Mouse (Mus musculus) gastrocnemius, adult 2 months (tissue): ENCODE data around the gene Sf3b5. TPM values are rescaled to one million over a fixed set of nuclear protein-coding genes. Genes with fewer than 3 reads are reported as not detected.

Experiments
- DNase-seq: peaks from one replicate; pipeline ENCODE4 v3.0.0; 2022
- H3K27ac ChIP-seq: fragments of 200-600 bp; 2 replicates; pipeline ENCODE4 v1.8.1; 2022; ENCODE audit warnings: mild to moderate bottlenecking
- H3K4me3 ChIP-seq: fragments of 200-600 bp; 2 replicates; pipeline ENCODE4 v1.8.1; 2022; ENCODE audit warnings: mild to moderate bottlenecking, moderate library complexity
- CTCF ChIP-seq: fragments of 200-600 bp; IDR thresholded peaks from 2 replicates; pipeline ENCODE4 v1.8.1; 2022; ENCODE audit warnings: antibody characterized with exemption, mild to moderate bottlenecking, moderate library complexity
- intact Hi-C: fragments of 180-260 bp; cut with DNase I; formaldehyde crosslinking; loops from one replicate; pipeline ENCODE4 v1.15.1; 2025
- total RNA-seq, 2 experiments: library from RNA; stranded (reverse); gene quantifications; 2 replicates each; pipeline ENCODE4 v1.2.3; 2021

The Sf3b5 gene
- total RNA-seq, 2 experiments from 2014 or later = 5.0 to 5.3 TPM

GRCm38 (mm10) chr10:12981071-12981470 lies 24.1 kb upstream of the Sf3b5 start:
- DNase-seq = no peak
- Histone ChIP-seq H3K4me3 (no peak overlapping the region), H3K27ac (no peak overlapping the region)
- no peak for TF ChIP-seq CTCF
- intact Hi-C loops = no loop called here

GRCm38 (mm10) chr10:12983516-12983915 lies 21.6 kb upstream of the Sf3b5 start:
- intact Hi-C loops = no loop called here
- DNase-seq = no peak
- no peak overlapping the region for H3K27ac ChIP-seq
- TF ChIP-seq CTCF = no peak
- H3K4me3 ChIP-seq = no peak overlapping the region

GRCm38 (mm10) chr10:12985028-12985427 lies 20.1 kb upstream of the Sf3b5 start:
- intact Hi-C loops = no loop called here
- Histone ChIP-seq H3K27ac (no peak overlapping the region), H3K4me3 (no peak overlapping the region)
- no peak for DNase-seq
- TF ChIP-seq CTCF = no peak

DNA sequence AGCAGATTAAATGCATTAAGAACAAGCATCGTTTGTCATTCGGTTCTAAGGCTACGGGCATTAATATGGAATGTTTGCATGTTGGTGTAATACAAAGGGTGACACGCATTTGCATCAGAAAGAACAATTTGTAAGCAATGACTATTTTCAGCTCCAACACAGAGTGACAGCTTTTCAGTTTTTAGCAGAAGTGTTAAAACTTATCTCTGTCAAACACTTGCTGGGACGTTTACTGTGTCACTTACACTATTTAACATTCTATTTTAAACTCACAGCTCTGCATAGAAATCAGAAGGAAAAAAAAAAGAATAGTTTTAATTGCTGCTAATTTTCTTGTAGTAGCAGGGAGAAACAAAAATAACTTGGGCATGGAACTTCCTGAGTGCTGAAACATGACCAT lies 18.7 kb upstream of the Sf3b5 start:
- no peak for DNase-seq
- no peak overlapping the region for H3K4me3 ChIP-seq
- TF ChIP-seq CTCF = no peak
- no peak overlapping the region for H3K27ac ChIP-seq
- intact Hi-C loops = no loop called here

DNA sequence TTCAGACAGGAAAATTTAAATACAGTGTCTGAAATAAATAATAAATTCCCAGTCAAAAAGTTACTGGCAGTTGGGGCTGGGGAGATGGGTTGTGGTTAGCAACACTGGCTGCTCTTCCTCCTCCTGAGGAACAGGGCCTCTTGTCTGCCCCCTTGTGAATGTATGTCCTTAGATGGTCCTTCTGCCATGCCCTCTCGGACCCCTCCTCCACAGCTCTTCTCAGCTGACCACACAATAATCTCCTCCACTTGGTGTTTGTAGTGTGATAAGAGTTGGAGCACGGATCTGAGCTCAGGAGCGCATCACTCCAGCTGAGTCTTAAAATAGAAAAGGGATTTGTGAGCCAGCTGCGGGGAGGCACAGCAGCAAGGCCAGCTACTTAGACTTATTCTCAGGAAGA lies 18.2 kb upstream of the Sf3b5 start:
- intact Hi-C loops = no loop called here
- no peak for DNase-seq
- TF ChIP-seq CTCF = no peak
- Histone ChIP-seq H3K4me3 (no peak overlapping the region), H3K27ac (no peak overlapping the region)

- no peak for TF ChIP-seq CTCF
- DNase-seq = no peak
- Histone ChIP-seq H3K27ac (no peak overlapping the region), H3K4me3 (no peak overlapping the region)
- intact Hi-C loops = no loop called here
These were observed 13.2 kb upstream of the Sf3b5 start for GRCm38 (mm10) chr10:12991953-12992352.

- intact Hi-C loops = no loop called here
- no peak overlapping the region for H3K4me3 ChIP-seq
- no peak for DNase-seq
- H3K27ac ChIP-seq = no peak overlapping the region
- TF ChIP-seq CTCF = no peak
These were observed 11.6 kb upstream of the Sf3b5 start for GRCm38 (mm10) chr10:12993411-12994039.

DNA sequence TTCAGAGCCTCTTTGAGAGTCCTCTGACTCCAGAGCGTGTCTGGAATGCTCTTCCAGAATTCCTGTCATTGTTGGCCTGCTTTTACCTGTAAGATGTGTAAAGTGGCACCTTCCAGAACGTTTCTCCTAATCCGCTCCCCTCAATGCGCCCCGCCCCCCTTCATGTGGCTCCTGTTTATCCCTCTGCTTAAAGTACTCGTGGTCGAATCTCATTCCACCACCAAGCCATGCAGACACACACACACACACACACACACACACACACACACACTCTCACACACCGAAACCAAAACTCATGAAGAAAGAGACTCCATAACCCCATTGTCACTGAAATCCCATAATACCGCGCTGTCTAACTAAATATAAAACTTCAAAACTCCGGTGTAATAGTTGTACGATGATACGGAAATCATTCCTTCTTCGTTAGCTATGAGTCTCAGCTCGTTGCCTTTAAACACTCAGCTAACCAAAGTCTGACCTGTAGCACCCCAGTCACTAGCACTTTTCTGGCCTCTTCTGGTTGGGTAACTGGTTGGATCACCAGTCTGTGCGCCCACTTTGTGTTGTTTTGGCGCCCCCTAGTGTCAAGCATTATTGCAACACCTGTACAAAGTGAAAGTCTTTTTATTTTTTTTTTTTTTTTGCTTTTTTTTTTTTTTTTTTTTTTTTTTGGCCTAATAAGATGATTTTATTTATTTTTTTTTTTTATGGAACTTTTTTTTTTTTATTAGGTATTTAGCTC lies 8.2 kb upstream of the Sf3b5 start:
- intact Hi-C loops = loop anchor here (5.0 kb wide), 1 partner anchor 305 kb away; no protein-coding TSS in a partner anchor
- no peak overlapping the region for H3K4me3 ChIP-seq
- no peak overlapping the region for H3K27ac ChIP-seq
- DNase-seq = peak; percentile 86
- peak; percentile 73 for TF ChIP-seq CTCF

- intact Hi-C loops = no loop called here
- peak; percentile 96 for DNase-seq
- peak overlapping the region; percentile 88 for H3K4me3 ChIP-seq
- peak overlapping the region; percentile 91 for H3K27ac ChIP-seq
- TF ChIP-seq CTCF = no peak
These were observed 3.0 kb downstream of the Sf3b5 start for GRCm38 (mm10) chr10:13007876-13008736.

DNA sequence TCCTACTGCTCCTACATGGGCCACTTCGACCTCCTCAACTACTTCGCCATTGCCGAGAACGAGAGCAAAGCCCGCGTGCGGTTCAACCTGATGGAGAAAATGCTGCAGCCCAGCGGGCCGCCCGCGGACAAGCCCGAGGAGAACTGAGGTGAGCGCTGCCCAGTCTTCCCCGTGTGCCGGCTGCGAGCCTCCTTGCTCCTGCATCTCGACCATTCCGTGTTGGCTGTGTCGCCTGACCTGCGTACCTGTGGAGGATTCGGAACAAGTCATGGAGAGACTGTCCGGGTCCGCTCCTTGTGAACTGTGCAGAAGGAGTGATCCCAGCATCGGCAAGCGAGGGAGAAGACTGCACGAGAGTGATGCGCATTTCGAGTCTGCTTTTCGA lies 3.6 kb downstream of the Sf3b5 start:
- peak overlapping the region; percentile 91 for H3K27ac ChIP-seq
- H3K4me3 ChIP-seq = peak overlapping the region; percentile 88
- no peak for DNase-seq
- no peak for TF ChIP-seq CTCF
- intact Hi-C loops = no loop called here

GRCm38 (mm10) chr10:13014026-13014425 lies 8.9 kb downstream of the Sf3b5 start:
- no peak for TF ChIP-seq CTCF
- no peak overlapping the region for H3K4me3 ChIP-seq
- intact Hi-C loops = loop anchor here (10.0 kb wide), 2 partner anchors 301 to 1381 kb away; no protein-coding TSS in a partner anchor
- no peak for DNase-seq
- no peak overlapping the region for H3K27ac ChIP-seq

GRCm38 (mm10) chr10:13016573-13016972 lies 11.4 kb downstream of the Sf3b5 start:
- peak; percentile 84 for TF ChIP-seq CTCF
- DNase-seq = peak; percentile 28
- H3K4me3 ChIP-seq = no peak overlapping the region
- intact Hi-C loops = loop anchor here (1.0 to 10.0 kb wide), 6 partner anchors 71 to 1378 kb away; partner anchors contain the start of genes Adat2 and Pex3
- H3K27ac ChIP-seq = no peak overlapping the region

DNA sequence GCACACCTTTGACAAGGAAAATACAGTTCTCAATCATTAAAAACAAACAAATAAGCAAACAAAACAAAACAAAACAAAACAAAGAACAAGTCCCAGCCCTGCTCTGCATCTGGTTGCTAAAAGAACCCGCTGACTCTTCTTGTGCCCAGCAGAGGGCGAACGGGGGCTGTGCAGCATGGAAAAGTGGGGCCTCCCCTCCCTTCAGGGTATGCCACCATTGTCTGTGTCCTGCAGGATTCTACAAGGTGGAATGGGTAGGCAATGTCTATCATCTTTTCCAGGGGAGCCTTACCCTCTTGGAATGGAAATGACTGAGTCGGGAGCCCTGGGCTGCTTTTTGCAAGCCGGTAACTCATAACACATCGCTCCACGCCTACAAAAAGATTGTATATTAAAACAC lies 13.4 kb downstream of the Sf3b5 start:
- Histone ChIP-seq H3K27ac (no peak overlapping the region), H3K4me3 (no peak overlapping the region)
- intact Hi-C loops = loop anchor here (5.0 to 10.0 kb wide), 5 partner anchors 69 to 1376 kb away; partner anchors contain the start of genes Adat2 and Pex3
- peak; percentile 62 for TF ChIP-seq CTCF
- peak; percentile 26 for DNase-seq
